Mouse (Mus musculus) megakaryocyte-erythroid progenitor cell, adult 5 weeks (primary cell): Measurements from ENCODE around the gene Gm21954. TPM values are rescaled to one million over a fixed set of nuclear protein-coding genes. Genes with fewer than 3 reads are reported as not detected.

ENCODE experiments used
- polyA plus RNA-seq: library from polyadenylated mRNA; stranded (reverse); fragments of >175 nt; gene quantifications from 2 replicates; pipeline ENCODE4 v1.2.3, GENCODE M21; 2012

The Gm21954 gene
- not detected in 2 replicates for polyA plus RNA-seq

DNA sequence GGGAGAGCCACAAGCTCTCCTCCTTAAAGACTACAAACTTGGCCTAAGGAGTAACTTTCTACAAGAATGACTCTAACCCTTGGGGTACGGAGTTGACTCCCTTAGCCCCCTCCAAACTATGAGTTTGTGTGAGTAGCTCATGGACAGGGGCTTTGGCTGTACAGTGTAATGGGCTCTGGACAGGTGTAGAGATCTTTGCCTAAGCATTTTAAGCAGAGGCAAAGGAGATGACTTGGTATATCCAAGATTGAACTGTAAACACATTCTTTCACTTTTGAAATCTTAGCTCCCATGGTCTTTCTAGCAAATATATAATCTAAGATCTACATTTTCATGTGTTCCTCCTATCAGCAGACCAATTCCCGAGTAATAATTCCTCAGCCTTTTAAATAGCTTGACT is at the start of gene Gm21954:
TSS of gene Gm21954 (minus strand) at position 101 of the 400 bp plus-strand sequence.

Other genes with a start within 250 kb of the Gm21954 start
- 0.01 TPM in 1 of 2 replicates, not detected in the other for gene Dclk1, start 229.8 kb downstream of the Gm21954 start, polyA plus RNA-seq